Mouse (Mus musculus) kidney, adult 18-20 months (tissue): ENCODE data around the gene Gabrg3.

Source experiments
- DNase-seq: peaks from one replicate; pipeline ENCODE4 v3.0.0; 2021

Gene Gabrg3

DNA sequence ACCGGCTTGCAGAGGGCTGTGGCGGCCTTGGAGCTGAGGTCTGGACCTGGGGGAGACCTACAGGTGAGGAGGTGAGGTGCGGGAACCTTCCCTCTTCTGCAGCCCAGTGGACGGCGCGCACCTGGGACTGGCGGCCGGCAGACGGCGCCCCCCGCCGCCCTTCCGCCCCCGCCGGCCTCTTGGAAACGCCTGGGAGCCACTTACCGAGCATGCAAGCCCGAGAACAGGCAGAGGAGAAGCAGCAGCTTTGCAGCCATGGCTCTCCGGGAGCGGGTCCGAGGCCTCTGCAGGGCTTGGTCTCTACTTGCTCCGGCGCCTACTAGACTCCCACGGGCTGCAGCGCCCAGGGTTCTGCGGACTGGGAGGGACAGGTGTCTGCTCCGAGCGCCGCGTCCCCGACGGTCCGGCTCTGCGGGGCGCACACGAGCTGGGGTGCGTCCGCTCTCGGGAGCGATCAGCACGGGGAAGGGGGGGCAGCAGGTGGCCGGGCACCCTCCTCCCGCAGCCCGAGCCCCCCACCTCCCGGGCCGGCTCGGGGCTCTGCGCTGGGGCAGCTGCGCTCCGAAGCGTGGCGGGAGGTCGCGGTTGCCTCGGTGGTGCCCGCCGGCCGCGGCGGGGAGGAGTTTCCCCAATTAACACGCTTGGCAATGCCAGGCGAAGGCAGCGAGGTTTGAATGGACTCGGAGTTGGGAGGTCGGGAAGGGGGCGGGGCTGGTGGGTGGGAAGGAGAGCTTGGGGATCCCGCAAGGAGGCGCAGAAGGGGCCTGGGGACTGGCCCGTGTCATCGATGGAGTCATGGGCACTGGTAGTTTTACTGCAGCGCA, at the start of gene Gabrg3:
Gabrg3 (minus strand) TSS at position 672 of the 824 bp plus-strand sequence.
- no peak for DNase-seq

DNA sequence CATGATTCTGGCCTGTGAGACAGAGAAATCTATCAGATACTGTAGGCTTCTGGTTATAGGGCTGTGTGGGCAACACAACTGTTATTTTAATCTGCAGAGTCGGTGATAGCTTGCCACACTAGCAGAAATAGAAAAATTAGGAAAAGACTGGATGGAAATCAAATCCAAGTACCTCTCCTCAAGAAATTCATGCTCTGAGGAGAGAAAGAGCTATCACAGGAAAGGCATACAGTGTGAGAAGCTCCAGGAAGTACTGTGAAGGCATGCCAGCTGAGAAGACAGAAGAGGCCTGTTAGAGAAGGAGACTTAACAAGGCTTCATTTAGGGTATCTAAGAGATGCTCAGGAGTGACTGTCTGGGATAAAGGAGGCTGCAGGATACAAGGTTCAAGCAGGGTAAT, 35.7 kb upstream of the Gabrg3 start:
- no peak for DNase-seq

DNA sequence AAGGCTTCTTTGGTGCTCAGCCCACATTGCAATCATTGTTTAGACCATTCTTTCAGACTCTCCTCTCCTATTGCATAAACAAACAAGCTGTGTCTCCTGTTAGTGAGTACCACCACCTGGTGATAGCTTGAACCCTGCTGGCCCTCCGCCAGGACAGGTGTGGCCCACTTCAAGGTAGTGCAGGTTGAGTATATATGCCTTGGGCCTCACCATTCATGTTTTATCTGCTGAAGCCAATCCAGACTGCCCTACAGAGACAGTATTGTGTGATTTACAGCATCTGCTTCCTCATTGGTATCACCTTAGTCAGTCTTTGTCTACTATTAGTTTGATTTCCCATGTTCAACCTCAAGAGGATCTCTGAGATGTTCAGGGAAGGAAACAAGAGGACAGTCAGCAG, 34.1 kb upstream of the Gabrg3 start:
- no peak for DNase-seq

DNA sequence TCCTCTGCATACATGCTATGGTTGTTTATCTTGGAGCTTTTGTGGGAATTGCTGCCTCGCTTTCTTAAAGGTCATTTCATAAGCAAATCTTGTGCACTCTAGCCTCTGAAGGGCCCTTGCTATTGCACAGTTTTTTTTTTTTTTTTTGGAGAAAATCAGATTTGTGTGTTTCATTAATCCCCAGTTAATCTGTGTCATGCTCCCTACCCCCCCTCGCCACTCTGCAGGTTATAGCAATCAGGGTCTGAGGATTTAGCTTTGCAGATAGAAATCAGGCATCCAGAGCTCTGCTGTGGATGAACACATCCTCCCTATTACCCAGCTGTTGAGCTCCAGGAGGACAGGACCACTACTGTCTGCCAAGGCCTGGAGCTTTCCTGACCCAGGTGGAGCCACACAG, 32.4 kb upstream of the Gabrg3 start, which contains the start of gene Gabrb3:
Gabrb3 (plus strand) TSS at position 301 of the 400 bp plus-strand sequence.
- DNase-seq, result no peak

DNA sequence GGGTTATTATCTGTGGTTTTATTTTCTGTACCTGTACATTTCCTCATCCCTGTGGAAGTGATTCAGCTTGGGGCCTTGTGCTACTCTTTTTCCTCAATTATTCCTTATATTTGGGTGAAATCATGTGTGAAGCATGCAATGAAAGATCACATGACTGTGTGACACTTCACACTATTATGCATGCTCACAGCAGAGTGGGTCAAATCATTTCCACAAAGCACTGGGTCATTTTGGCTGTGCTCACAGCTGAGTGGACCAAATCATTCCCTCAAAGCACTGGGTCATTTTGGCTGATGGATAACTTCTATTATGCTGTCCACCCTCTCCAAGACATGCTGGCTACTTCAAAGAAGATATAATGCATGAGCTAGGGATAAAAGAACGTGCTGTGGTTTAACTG, 25.9 kb upstream of the Gabrg3 start:
- no peak for DNase-seq

DNA sequence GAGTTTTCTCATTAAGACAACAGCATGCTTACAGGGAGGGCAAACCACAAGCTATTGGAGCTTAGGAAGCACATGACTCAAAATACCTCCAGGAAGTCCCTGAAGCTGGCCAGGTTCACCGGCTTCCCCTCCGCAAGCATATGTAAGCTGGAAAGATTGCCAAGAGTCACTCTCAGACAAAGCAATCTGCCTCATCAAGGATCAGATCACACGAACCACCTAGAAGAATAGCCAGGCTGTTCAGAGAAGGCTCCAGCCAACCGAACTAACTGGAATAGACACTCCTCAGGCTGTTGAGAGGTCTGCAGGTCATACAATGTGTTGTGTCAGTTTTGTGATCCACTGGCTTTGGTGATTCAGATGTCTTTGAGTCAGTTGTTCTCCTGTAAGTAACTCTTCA, 24.2 kb upstream of the Gabrg3 start:
- DNase-seq, result no peak

DNA sequence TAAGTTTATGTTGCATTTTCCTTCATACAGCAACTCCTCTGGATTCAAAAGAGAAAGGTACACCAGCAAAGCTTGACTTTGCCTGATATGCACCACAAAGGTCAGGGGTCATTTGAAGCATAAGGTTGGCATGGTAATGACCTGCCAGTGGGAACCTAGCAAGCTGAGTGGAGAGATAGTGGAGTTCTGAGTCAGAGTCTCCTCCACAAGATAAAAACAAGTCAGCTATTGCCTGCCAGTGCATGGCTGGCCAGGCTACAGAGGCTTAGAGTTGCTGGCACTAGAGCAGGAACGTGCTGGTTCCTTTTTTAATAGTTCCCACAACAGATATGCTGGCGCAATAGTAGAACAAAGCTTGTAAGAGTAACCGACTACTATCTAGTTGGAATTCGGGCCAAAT, 6.6 kb upstream of the Gabrg3 start:
- no peak for DNase-seq

DNA sequence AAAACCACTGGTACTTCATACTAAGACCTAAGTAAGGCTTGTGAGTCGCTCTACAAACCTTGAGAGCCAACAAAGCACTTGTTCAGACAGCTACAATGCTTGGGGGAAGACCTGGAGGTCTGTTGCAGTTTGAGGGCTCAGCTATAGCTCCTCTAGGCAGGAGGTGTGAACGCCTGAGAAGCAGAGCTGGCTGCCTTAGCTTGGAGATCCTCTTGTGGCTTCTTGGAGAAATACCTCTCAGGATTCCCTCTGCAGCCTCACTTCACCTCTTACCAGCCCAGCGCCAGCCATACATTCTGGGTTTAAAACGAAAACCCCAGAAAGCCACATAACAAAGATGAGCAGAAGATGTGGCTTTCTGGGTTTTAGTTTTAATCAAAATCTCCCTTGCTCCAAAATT, 3.1 kb upstream of the Gabrg3 start:
- DNase-seq, result no peak

DNA sequence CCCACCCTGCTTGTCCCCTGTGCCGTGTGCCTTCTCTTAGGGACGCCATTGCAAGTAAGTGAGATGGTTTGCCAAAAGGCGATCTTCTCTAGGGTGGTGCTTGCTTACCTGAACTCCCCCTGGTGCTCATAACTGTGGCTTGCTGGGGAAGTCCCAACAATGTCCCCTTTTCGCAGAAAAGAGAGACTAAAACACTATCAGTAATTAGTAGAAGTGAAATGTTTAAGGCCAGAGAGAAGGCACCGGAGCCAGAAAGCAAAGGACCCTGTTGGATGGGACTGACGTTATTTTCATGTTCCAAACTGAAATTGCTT, 310 bp upstream of the Gabrg3 start:
- DNase-seq, result no peak

DNA sequence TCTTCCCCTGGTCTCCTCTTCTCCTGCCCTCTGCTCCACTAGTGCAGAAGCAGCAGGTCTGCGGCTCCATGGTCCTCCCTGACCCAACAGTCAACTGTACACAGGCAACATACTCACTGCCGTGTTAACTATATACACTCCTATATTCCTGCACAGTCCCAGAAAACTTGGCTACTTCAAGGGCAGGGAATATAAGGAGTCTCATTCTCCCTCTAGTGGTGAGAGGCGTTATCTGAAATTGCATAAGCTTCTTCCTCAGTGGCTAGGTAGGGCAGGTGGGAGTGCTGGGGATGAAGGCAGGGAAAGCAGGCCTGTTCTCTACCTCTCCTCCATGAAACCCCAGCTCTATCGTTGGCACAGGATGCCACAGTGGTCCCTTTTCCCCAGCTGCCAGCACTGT, 2.9 kb downstream of the Gabrg3 start:
- DNase-seq, result no peak

DNA sequence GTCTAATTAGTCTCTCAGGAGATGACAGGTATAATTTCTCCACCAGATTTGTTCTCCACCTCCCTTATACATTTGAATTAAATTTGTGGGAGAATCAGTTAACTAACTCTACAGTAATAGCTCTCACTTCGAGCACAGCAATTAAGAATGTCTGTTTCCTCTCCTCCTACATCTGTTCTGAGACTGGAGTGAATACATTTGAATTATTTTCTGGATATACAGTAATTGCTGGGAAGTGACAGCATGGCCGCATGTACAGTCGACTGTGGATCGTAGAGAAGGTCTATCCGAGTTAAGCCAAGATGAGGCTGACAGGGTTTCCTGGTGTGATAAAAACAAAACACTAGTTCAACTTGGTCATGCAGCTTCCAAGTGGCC, 21.0 kb downstream of the Gabrg3 start:
- no peak for DNase-seq

DNA sequence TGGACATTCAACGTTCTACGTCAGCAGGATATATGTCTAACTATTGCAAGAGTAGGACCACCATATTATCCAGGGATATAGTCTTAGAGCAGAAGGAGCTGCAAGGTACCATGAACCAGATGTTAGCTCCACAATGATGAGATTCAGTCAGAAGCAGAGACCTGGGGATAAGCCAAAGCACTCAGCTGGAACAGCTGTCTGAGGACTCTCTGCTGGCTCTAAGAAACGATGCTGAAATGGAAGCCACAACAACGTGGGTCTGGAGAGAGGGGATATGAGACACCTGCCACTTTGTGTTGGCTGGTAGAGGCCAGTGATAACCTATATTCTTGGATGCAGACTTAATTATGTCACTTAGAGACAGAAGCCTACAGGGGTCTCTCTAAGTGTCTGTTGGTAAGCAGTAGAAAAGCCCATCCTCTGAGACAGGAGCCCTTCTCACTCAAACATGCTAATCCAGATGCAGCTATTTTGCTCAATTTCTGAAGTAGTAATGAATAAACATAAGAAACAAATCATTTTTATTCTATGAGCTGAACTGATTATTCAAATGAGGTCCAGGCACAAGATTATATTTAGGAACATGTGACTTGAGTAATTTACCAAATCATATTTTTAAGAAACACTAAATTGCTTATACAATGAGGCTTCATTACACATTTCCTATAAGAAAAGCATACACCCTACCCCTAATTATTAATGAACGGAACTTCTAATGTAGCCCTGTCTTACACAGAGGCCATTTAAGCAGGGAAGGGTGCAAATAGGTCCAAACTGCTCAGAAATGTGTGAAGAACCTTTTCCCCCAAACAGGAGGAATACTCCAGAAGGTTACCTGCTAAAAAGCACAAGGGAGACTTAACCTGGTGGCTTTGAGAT, 21.6 kb downstream of the Gabrg3 start:
- DNase-seq, result no peak

DNA sequence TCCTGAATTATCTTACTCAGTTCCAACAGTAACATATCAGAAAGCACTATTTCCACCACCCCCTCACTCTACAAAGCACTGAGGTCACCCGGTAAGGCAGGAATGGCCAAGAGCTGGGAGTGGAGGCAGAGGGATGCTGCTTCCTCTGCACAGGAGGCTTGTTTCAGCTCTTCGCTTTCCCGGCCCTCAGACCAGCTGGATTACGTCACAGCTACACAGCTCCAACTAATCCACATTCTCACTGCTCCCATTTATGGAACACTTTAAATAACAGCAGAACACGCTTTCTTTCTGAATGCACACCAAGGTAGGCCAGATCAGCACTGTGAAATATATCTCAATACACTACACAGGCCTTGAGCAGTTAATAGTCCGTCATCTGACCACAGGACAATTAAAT, 23.2 kb downstream of the Gabrg3 start:
- no peak for DNase-seq

DNA sequence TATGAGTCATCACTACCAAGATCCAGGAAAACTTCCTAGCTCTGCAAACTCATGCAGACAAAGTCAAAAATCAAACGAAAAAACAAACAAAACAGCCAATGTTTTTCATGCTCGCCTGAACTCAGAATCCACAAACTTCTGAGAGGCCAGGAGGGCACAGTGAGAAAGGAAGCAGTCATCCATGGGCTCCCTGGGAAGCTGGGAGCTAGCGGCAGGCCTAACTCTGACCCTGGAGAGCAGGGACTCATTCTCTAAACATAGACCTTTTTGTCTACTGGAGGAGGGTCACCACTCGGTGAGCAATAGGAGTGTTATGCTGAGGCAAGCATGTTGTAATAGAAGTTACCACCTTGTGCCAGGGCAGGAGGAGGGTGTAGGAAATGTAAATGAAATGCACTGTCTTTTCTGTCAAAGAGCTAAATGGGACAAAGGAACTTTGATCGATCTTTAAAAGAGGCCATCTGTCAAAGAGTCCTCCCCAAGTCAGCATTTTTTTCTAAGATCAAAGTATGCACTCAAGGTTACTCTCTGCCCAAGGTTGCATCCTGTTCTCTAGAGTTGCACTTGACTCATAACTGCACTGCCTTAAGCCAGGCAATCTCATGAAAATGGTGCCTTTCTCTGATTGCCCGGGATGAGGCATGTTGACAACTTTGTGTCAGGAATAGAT, 29.0 kb downstream of the Gabrg3 start:
- peak; percentile 10 for DNase-seq

DNA sequence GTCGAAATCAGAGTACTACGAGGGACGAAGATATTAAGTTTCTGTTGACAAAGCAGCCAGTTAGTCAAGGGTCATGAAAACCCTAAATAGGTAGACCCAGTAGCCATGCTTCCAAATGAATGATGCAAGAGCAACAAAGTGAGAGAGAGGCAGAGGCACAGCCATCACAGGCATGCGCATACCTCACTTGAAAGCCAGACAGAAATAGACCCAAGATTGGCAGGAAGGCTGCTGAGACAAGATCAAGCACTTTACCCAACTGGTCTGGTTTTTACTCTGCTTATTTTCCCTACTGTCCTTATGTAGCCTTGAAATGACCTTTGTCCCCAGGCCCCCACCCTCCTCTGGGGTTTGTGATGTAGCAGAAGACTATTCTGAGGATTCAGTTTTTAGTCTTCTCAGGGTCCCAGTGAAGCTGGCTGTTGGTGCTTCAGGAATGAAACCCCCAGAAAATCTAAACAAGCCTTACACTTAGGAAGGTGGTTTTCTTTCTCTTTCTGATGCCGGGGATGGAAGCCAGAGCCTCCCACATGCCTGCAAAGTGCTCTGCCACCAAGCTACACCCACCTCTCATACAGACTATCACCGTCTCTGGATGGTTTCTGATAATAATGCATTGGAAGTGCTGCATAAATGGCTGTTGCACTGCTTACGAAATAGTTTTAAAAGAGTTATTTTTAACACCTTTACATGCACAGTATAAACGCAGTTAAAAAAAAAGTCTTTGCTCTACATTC, 30.3 kb downstream of the Gabrg3 start:
- no peak for DNase-seq

DNA sequence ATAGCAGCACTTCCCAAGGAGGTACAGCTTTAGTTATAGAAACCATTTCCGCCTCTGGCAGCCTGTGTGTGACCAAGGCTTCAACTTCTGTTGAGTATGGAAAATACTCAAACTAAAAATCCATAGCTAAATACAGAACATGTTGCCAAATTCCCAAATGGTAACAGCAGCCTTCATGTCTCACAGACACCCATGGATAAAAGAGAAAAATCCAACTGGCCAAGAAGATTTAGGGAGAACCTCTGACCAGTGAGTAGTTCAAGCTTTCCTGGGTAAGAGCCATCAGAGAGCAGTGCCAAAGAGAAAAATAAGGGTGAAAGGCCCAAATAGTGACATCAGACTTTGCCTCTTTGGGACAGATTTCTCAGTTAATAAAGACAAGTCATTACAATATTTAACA, 38.2 kb downstream of the Gabrg3 start:
- DNase-seq, result no peak

DNA sequence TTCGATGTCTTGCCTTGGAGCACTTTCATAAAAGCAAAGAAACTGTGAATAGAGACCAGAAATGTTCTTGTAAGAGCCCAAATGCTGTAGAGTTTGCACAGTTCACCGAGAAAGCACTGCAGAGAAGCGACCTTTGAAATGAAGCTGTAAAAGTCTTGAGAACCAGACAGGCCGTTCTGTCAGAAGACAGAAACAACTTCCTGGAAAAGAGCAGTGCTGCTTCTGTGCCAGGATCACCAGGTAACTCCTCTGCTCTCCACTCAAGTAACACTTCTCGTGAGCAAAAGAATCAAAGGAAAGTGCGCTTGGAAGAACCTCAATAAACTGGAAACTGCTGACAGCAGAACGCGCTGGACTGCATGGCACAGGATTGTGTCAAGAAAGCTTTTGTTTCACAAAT, 45.1 kb downstream of the Gabrg3 start:
- no peak for DNase-seq

DNA sequence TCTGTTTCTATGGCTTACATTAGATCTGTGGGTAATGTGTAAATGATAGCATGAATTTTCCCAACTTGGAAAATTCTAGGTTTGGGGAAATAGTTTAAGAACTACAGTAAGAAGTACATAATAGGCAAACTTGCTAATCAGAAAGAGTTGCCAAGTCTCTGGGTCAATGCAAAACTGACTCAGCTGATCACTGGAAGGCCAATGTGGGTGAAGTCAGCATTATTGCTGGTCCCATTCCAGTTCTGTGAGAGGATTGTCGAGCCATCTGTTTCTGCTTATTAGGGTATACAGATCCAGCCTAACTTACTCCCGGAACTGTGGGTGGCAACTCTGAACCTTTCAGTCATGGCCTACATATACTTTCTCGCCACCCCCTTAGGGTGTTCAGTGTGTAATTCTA, 55.8 kb downstream of the Gabrg3 start:
- DNase-seq, result no peak

DNA sequence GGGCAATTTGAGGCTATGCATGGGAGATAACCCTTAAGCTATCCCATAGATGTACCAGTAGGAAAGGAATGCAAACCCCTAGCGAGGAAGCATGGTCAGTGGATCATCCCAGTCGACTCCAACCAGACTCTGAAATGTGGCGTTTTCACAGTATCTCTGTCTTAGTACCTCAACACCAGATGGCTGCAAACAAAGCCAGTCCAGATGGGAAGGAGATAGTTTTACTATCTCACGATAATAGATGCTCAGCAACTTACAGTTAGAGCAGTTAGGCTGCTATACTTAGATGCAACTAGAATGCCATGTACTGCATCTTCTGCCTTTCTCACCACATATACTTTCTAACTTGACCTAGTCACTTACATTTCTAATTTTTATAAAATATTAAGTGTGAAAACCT, 56.7 kb downstream of the Gabrg3 start:
- DNase-seq, result no peak

DNA sequence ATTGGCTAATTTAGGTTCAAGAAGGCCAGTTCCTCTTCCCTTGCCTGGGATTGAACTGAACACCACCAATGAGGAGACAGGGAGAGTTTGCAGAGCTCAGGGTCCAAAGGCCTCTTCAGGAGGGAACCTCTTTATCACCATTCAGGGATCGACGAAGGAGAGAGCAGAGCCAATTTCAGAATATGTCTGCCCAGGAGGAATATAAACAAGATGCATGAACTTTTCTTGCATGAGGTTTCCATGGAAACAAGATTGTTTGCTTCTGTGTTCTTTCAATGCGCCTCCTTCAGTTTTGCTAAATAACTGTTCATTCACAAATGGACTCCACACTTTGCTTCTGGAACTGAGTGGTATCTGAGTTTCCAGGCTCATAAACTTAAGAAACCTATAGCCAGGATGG, 62.5 kb downstream of the Gabrg3 start:
- no peak for DNase-seq

DNA sequence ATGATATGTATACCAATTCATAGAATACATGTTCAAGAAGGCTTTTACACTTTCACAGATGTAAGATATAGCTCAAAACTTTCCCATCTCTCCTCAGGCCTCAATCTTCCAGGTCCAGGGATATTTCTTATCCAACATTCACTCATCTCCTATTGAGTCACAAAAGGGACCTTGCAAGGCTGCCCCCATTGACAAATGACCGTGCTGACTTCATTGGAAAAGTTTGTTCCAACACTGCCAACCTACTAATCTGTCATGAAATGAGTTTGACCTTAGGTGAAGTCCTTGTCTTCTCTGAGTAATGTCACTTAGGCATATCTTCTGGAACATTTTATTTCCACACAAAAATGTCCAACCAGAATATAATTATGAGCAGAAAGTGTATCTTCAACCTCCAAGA, 64.9 kb downstream of the Gabrg3 start:
- no peak for DNase-seq

DNA sequence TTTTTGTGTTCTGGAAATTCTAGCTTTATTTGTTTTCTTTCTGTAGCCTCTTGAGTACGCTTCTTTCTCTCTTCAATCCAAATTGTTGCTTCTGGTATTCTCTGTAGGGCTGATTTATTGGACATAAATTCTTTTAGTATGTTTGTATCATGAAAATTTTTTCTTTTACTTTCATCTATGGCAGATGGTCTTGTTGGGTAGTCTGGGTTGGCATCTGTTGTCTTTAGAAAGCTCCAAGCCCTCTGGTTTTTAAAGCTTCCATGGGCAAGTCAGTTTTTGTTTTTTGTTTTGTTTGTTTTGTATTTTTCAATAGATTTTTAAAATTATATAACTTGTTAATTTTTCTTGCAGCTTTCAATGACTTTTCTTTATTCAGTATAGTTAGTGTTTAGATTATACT, 72.0 kb downstream of the Gabrg3 start:
- no peak for DNase-seq

DNA sequence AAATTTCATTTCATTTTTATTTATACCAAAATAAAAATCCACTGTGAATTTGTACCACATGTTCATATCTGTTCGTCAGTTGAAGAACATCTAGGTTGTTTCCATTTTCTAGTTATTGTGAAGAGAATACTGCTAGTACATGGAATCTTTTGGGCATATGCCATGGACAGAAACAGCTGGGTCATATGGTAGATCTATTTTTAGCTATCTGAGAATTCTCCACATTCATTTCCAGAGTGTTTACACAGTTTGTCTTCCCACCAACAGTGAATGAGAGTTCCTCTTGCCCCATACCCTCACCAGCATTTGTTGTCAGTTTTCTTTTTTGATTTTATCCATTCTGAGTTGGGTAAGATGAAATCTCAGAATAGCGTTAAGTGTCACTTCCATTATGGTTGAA, 75.0 kb downstream of the Gabrg3 start:
- DNase-seq, result no peak
